Mouse (Mus musculus): ENCODE results near the gene Aacs.
"Not testable (repeated sequence)": the region's sequence is repeated elsewhere in the genome, so short reads cannot be mapped to it uniquely, and the experiment has no call there.

The Aacs gene

GRCm38 (mm10) chr5:125465192-125465591 is 10.4 kb upstream of the Aacs start:
- in situ Hi-C loops (cut with MboI, MseI) = no loop called here

- in situ Hi-C loops (cut with MboI, MseI) = no loop called here
These were observed 9.9 kb upstream of the Aacs start for GRCm38 (mm10) chr5:125465701-125466106.

- in situ Hi-C loops (cut with MboI, MseI) = no loop called here
These were observed 9.1 kb upstream of the Aacs start for GRCm38 (mm10) chr5:125466483-125466882.

- in situ Hi-C loops (cut with MboI, MseI) = no loop called here
These were observed 8.4 kb upstream of the Aacs start for GRCm38 (mm10) chr5:125467261-125467660.

- in situ Hi-C loops (cut with MboI, MseI) = no loop called here
These were observed 4.9 kb upstream of the Aacs start for GRCm38 (mm10) chr5:125470713-125471112.

GRCm38 (mm10) chr5:125472796-125473475 is 2.7 kb upstream of the Aacs start:
- in situ Hi-C loops (cut with MboI, MseI) = no loop called here

GRCm38 (mm10) chr5:125475030-125475429 is 584 bp upstream of the Aacs start:
- in situ Hi-C loops (cut with MboI, MseI) = no loop called here

GRCm38 (mm10) chr5:125476286-125476625 is 642 bp downstream of the Aacs start:
- in situ Hi-C loops (cut with MboI, MseI) = no loop called here

- in situ Hi-C loops (cut with MboI, MseI) = no loop called here
These were observed 1.2 kb downstream of the Aacs start for GRCm38 (mm10) chr5:125476799-125477198.

GRCm38 (mm10) chr5:125477533-125477932 is 1.9 kb downstream of the Aacs start:
- in situ Hi-C loops (cut with MboI, MseI) = no loop called here

GRCm38 (mm10) chr5:125478037-125478436 is 2.4 kb downstream of the Aacs start:
- in situ Hi-C loops (cut with MboI, MseI) = no loop called here

- in situ Hi-C loops (cut with MboI, MseI) = no loop called here
These were observed 3.8 kb downstream of the Aacs start for GRCm38 (mm10) chr5:125479376-125479775.

GRCm38 (mm10) chr5:125480434-125481231 is 5.0 kb downstream of the Aacs start:
- in situ Hi-C loops (cut with MboI, MseI) = no loop called here

GRCm38 (mm10) chr5:125482474-125482873 is 6.9 kb downstream of the Aacs start:
- in situ Hi-C loops (cut with MboI, MseI) = no loop called here

- in situ Hi-C loops (cut with MboI, MseI) = no loop called here
These were observed 8.3 kb downstream of the Aacs start for GRCm38 (mm10) chr5:125483712-125484611.

GRCm38 (mm10) chr5:125485031-125485778 is 9.6 kb downstream of the Aacs start:
- in situ Hi-C loops (cut with MboI, MseI) = no loop called here

GRCm38 (mm10) chr5:125486088-125486487 is 10.5 kb downstream of the Aacs start:
- in situ Hi-C loops (cut with MboI, MseI) = no loop called here

GRCm38 (mm10) chr5:125487375-125488115 is 11.9 kb downstream of the Aacs start:
- in situ Hi-C loops (cut with MboI, MseI) = no loop called here

GRCm38 (mm10) chr5:125488116-125488455 is 12.5 kb downstream of the Aacs start:
- in situ Hi-C loops (cut with MboI, MseI) = no loop called here

- in situ Hi-C loops (cut with MboI, MseI) = not testable (repeated sequence)
These were observed 13.3 kb downstream of the Aacs start for GRCm38 (mm10) chr5:125488953-125489352.

GRCm38 (mm10) chr5:125491107-125491506 is 15.5 kb downstream of the Aacs start:
- in situ Hi-C loops (cut with MboI, MseI) = no loop called here
